Mouse (Mus musculus) left cerebral cortex, postnatal 14 days (tissue): ENCODE measurements at regions not wholly inside any gene's neighbourhood (a gene's known extent, or its start where the extent isn't known, plus 50 kb on each side); places are given as distances from the start of the nearest gene placed in this dataset.

Experiments
- DNase-seq, 2 experiments: peaks; one replicate each; pipeline ENCODE4 v3.0.0; 2021 to 2022; ENCODE audit warnings: low spot score in 2 of 2, mixed read lengths in 1 of 2
- intact Hi-C: fragments of 180-260 bp; cut with DNase I; formaldehyde crosslinking; loops from one replicate; pipeline ENCODE4 v1.15.1; 2025

DNA sequence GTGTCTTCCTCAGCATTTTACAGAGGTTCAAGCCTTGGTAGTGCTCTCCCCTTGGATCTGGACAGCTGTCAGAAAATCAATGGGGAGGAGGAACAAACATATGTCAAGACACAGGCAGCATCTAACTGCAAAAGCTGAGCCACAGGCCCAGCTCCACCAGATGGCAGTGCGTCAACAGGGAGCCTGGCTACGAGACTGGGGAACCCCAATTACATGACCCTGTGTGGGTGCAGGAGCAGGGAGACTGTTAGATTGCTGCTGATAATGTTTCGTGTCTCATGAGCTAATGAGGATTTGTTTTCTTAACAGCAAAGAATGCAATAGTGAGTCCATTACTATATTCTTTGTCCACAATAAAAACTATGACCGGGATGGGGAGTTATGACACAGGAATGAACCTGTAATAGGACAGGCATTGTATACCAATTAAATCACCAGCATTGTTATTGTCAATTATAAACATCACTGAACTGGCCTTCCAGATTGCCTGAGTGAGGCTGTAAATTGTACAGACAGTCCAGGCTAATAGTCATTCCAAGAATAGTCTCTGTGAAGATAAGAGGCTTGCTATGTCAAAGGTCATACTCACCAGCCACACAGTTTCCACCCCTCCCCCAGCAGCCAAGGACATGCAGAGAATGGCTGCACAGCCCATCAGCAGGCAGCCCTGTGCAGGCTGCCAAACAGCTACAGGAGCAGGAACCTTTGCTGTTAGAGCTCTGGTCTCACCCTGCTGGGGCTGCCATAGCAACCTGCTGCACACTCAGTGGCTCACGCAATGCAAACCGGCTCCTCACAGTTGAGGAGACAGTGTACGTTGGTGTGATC lies 58.8 kb upstream of the Barx2 start:
- intact Hi-C loops: loop anchor here (2.0 to 10.0 kb wide), 4 partner anchors 45 to 273 kb away; no protein-coding TSS in a partner anchor

DNA sequence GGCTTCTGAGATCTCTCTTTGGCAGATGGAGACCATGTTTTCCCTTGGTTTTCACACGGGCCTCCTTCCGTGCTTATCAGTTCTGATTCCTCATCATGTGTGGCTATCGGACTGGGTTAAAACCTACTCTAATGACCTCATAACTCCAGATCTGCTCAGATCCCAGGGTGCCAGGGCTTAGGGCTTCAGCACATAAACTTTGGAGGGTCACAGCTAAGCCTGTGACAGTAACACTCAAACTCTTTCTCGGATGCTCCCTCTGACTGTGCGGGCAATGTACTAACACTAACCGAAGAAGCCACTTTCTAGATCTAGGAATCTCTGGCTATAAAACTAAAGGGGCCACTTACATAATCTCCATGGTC lies 59.3 kb upstream of the Barx2 start:
- no peak for DNase-seq
- intact Hi-C loops: loop anchor here (2.0 to 10.0 kb wide), 4 partner anchors 45 to 272 kb away; no protein-coding TSS in a partner anchor

More for the DNA sequence above, 58.8 kb upstream of the Barx2 start:
- DNase-seq: peak; percentile 73 to 76

DNA sequence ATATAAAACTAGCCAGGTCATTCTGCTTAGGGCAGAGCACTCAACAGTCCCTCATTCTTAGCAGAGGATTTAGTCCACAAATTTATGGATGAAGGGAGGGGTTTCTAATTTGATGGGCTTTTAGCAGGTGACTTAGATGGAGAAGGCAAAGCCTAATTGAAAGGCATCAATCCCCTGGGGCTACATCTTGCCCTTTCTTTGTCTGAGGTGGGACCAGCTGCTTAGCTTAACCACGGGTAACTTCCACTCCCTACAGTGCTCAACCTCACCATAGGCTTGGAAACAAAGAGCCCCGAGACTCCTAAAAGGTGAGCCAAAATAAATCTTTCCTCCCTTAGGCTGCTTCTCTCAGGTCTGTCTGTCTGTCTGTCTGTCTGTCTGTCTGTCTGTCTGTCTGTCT lies 62.9 kb upstream of the Barx2 start:
- no peak for DNase-seq
- intact Hi-C loops: loop anchor here (10.0 kb wide), 1 partner anchor 269 kb away; no protein-coding TSS in a partner anchor

DNA sequence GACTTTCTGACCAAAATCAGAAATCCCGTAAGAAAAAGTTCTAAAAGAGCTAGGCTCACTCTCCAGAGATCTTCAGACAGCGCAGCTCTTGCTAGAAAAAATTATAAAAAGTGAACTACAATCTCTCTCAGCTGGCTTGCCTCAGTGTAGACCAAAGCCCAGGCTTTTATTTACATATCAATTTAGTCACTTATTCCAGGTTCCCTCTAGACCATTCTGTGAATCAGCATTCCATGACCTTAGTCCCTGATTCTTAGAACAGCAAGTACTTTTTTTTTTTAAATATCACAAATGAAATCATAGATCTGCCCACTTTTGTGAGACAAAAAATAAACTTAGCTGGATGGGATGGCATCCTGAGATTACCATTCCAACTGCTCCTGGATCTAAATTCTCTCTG lies 64.8 kb upstream of the Barx2 start:
- no peak for DNase-seq
- intact Hi-C loops: loop anchor here (10.0 kb wide), 1 partner anchor 267 kb away; no protein-coding TSS in a partner anchor

DNA sequence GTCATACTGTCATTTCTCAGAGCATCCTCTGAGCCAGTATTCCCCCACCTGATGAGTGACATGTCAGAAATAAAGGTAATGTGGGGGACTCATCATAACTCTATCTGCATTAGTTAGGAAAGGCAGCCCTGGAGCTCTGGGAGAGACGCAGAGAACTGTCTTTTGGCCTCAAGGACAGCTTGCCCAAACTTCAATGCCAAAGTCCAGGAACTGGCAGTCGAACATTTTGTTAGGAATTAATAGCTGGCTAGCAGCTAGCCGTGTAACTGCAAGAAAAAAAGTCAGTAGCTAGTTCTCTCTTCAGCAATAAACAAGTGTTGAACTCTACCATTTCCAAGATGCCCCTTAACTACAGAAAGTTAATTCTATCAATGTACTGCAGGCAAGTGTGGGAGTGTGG lies 65.9 kb upstream of the Barx2 start:
- intact Hi-C loops: loop anchor here (10.0 kb wide), 1 partner anchor 266 kb away; no protein-coding TSS in a partner anchor
- no peak for DNase-seq

DNA sequence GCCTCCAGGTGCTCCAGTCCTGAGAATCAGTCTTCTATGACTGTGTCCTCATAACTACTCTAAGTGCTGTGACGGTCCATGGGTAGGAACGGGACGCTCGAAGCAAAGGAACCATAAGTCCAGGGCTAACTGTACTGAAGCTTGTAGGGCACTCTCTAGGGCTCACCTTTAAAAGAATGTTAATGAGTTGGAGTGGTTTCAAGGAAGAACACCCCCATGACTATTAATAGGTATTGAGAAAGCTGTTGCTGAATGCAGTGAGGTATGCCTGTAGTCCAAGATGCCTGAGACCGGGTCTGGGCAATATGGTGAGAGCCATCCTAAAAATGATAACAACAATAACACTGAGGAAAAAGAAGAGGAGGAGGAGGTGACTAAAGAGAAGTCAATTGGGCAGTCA lies 67.2 kb upstream of the Barx2 start:
- DNase-seq: no peak
- intact Hi-C loops: no loop called here

DNA sequence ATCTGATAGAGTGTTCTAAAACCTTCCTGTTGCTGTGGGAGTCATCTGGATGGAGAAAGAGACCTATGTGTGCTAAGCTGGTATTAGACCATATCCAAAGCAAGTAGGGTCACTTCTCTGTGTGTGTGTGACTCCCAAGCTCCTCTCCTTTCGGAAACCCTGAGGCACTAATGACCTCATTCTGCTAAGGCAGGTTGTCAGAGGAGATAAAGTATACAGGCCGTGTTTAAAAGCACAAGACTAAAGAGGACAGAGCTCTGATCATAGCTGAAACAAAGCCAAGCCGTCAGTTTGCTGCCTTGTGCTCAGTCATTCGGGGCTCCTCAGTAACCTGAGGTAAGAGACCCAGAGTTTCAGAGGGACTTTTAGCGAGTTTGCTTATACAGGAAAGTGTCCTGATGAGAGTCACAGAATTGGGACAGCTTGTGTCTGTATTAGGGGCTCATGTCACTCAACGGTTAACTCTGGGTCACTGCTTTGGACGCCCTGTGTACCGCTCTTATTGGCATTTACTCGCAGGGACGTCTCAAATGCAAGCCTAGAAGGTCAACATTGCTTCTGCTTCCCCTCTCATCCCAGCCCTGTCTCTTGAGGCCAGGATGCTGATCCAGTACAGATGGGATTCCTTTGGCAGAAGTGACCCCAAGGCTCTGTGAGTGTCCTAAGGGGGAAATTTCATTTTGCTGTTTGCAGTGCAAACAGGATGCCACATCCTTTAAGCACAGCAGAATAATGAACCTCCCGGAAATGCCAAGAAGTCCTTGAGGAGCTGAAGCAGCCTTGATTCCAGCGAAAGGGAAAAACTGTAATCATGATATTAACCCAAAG lies 70.7 kb upstream of the Barx2 start:
- DNase-seq: no peak
- intact Hi-C loops: no loop called here

DNA sequence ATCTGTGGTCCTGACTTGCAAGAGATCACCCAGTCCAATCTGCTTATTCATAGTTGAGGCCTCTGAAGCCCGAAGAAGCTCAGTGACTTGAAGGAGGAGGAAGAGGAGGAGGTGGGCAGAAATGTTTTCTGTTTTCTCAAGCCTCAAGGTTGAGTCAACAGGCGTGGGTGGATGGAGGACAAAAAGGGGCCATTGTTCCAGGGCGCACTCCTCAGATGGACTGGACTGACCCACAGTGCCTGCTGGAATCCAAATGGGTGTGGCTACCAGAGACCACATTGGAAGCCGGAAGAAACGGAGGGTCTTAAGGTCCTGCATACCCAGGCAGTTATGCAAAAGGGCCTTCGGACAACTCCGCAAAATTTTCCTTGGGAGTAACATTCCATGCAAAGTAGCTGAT lies 75.6 kb upstream of the Barx2 start:
- intact Hi-C loops: no loop called here
- DNase-seq: no peak

DNA sequence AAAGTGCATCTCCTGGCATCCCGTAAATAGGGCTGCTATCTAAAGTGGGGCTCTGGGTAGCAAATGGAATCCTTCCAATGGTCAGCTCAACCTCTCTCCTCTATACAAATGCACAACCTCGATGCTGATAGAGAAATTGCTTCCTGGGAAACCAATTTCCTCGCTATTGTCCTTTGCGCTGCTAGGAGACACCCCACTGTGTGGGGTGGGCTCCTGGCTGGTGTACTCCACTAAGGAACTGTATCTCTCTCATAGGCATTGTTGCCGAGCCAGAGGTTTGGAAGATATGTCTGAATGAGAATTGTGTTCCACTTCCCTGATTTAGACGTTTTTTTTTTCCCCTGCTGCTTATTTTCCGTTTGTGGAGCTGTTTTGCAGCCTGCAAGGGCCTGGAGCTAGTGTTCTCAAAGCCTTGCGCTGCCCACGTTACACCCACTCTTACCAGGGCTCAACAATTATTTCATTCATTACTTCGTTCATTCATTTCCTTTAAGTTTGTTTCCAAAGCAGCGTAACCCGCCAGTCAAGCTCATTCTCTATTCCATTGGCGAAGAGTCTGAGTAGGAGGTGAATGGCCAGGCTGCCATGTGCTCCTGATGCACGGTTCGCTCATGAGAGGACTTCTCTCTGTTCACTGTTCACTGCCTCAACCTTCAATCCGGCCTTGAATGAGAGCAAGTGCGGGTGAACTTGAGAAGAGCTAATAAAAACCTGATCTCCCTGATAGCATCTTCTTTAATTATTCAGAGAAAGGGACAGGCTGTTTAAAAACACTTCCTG lies 76.5 kb upstream of the Barx2 start:
- intact Hi-C loops: no loop called here
- DNase-seq: peak in 1 of 2 experiments; percentile 22

DNA sequence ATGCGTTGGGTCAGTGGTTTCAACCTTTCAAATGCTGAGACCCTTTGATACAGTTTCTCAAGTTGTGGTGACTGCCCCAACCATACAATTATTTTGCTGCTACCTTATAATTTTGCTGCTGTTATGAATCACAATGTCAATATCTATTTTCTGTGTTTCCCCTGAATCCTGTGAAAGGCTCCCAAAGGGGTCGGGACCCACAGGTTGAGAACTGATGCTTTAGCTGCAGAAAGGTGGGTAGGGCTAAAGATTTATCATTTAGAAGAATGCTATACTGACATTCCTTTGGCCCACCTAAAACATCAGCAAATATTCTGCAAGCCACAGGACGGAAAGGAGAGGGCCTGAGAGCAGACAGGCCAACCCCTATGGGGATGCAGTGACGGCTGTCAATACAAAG lies 77.2 kb upstream of the Barx2 start:
- intact Hi-C loops: no loop called here

DNA sequence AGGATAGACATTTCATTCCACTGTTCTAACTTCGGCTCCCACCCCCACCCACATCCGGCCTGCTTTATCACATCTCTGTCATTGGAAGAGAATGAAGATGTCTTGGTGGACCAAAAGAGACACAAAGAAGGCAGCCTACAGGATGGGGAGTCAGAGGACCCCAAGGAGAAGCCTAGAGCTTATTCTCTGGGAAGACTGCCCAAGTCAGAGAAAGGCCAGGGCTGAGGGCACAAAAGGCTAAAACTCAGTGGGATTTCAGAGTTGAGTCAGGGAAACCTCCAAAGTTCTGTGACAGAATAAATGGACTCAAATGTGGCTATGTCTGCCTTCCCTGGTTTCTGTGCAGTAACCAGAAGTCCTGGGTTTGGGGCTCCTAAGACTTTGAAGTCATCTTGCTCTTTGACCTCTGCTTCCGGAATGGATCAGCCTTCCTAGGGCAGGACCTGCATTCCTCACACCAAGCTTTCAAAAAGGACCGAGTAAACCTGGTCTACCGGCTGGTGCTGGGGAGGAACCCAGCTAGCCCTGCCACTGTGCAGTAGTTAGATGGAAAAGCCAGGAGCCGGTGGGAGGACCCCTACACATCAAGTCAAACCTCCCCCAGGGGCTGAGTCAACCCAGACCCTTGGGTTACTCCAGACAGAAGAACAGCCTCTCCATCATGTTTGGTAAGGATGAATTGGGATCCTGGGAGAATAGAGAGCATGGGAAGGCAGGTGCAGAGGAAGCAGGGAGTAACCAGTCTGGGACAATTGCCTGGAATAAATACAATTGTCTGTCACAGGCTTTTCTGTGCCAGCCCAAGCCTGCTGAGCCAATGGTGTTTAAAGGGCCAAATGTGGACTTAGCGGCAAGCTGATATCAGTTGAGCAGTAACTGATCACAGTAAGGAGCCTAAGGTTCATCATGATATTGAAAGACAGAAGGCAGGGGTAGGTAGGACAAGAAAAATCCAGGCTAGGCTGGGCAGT lies 80.7 kb upstream of the Barx2 start:
- DNase-seq: no peak
- intact Hi-C loops: no loop called here

More for the DNA sequence above, 77.2 kb upstream of the Barx2 start:
- no peak for DNase-seq

DNA sequence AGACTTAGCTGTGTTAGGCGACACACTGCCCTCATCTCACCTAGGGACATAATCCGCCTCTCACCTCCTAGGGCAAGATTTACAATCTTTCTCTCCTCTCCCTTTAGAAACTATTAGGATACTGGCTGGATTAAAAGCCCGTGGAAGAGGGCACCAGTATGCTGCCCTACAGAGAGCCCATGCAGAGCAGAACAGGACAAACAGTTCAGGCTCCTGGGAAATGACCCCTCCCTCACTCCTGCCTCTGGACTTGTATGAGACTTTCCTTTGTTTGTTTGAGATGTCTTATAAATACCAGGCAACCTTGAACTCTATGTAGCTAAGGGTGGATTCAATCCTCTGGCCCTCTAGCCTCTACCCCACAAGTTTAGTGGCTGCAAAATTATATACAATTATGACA lies 81.8 kb upstream of the Barx2 start:
- intact Hi-C loops: loop anchor here (5.0 kb wide), 1 partner anchor 37 kb away; no protein-coding TSS in a partner anchor
- no peak for DNase-seq

DNA sequence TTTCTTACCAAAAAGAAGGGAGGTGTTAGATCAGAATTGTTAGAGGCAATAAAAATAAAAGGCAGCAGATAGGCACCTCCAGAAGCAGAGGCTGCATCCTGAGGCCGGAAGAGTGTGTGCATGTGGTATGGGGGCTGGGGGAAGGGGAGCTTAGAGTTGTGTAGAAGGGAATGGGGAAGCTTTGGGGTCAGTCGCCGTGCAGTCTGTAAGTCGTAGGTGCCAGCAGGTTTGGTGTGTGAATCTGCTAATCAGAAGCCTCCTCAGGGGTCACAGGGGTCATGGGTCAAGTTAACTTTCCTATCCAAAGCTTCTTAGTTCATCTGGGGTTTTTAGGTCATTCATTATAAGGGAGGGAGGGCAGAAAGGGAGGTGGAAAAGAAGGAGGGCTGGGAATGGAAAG lies 82.4 kb upstream of the Barx2 start:
- DNase-seq: no peak
- intact Hi-C loops: loop anchor here (5.0 kb wide), 1 partner anchor 37 kb away; no protein-coding TSS in a partner anchor

DNA sequence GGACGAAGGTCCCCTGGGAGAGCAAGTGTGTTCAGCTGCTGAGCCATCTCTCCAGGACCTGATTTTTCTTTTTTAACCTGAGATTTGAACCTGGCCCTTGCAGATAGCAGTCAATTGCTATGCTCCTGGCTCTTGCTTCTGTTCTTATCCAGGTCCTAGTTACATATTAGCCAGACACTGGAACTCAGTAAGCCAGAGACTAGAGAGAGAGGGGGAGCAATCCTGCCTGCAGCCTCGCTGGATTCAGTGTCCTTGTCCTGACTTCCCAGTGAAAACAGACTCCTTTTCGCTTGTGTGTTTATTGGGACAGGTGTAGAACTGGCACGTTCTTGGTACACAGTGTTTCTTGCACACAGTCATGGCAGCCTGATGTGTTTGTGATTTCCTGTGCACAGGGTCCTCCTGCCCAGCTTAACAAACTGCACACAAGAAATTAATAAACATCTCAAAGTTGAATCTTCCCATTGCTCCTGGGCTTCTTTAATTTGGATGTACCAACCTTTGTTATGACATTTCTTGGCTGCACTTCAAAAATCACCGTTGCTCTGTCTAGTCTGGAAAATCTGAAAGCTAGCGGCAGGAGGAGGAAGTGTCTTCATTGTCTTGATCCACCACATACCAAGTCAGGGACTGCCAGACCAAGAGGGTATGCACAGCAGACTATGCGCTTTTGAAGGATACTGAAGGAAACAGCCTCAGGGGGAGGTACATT lies 83.4 kb upstream of the Barx2 start:
- intact Hi-C loops: loop anchor here (5.0 kb wide), 1 partner anchor 36 kb away; no protein-coding TSS in a partner anchor
- no peak for DNase-seq

DNA sequence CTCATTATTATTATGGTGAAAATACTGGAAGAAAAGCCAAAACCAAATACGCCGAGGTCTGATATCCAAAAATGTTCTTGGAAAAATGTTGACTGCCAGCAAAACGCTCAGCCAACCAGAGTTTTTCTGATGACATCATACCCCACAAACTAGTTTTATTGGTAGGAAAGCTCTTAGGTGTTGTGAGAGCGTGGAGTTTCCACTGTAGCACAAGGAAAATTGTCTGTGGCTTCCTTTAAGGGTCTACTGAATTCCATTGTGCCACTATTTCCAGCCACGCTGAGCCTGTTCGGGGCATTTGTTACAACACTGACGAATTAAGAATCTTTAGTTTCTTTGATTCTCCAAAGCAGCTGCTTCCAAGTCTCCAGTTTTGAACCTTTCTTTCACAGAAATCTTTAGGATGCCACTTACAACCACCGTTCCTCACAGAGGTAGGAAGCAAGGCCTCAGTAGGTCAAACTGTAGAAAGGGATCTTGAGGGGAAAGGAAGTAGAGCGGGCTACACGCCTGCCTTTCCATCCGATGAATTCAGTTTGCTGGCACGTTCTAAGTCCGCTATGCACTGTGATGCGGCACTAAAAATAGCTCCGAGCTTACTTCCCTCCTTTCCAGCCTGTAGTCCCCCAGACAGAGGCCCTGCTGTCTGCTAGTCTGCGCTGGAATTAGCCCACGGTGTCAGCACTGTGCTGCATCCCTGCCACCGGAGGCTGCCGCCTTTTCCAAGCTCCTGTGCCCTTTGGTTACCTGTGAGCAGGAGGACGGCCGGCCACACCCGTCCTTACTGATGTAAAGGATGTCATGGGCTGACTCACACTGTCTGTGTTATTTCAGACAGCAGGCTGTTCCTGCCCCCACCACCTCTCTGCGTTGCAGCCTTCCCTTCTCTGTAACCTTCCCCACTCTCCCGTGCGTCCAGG lies 84.2 kb upstream of the Barx2 start:
- DNase-seq: peak; percentile 55 to 75
- intact Hi-C loops: loop anchor here (5.0 kb wide), 1 partner anchor 35 kb away; no protein-coding TSS in a partner anchor

DNA sequence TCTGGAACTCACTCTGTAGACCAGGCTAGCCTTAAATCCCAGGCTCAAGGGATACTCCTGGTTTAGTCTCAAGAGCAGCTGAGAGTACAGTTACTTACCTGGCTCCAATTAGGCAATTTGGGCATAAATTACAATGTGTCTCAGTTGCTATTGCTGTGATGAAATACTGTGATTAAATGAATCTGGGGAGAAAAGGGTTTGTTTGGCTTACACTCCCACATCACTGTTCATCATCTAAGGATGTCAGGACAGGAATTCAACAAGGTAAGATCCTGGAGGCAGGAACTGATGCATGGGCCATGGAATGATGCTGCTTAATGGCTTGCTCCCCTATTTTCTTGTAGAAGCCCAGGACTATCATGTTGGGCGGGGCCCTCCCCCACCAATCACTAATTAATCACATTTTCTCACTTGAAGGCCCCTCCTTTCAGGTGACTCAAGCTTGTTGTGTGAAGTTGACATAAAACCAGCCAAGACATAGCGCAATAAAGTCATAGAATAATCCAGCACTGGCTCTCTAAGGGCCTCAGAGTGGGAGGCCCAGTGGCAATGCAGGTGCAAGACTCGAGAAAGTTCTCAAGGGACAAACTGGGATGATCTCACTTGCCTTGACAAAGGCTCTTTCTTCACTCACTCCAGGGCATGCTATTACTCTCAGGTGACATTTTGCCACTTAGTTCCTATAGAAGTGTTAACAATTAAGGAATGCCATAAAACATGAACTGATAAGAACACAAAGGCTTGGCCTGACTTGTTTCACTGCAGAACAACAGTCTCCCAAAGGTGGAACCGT lies 85.4 kb upstream of the Barx2 start:
- no peak for DNase-seq
- intact Hi-C loops: loop anchor here (5.0 kb wide), 1 partner anchor 34 kb away; no protein-coding TSS in a partner anchor
